Mouse (Mus musculus): ENCODE measurements around the gene Erc1. TPM values are rescaled to one million over a fixed set of nuclear protein-coding genes. Genes with fewer than 3 reads are reported as not detected.

Erc1 gene
- polyA plus RNA-seq, 1 experiment from 2014 or later, result 12.6 TPM

GRCm38 (mm10) chr6:119849348-119849709 lies 1.4 kb upstream of the Erc1 start:
- no peaks in the 10 kb centered on the region for H3K36me3 ChIP-seq (ENCODE audit: control insufficient read depth, insufficient read depth, low read length)
- no peaks in the 10 kb centered on the region for H3K27me3 ChIP-seq (ENCODE audit: control insufficient read depth, insufficient read depth, low read length)
- 72% methylated on average over 3 of the region's 3 CpGs for WGBS
- peak overlapping the region; percentile 81; the same call in 1 of the 2 replicates for H3K4me3 ChIP-seq (replicated peaks; ENCODE audit: low read length)
- H3K4me1 ChIP-seq (ENCODE audit: control insufficient read depth, insufficient read depth, low read length), result peaks cover 12% of the 10 kb centered on the region
- H3K27ac ChIP-seq (ENCODE audit: low read length), result no peak overlapping the region
- H3K9me3 ChIP-seq (replicated peaks; ENCODE audit: control insufficient read depth, low read length), result no peaks in the 10 kb centered on the region
- ATAC-seq (ENCODE audit: insufficient read depth, low FRiP score), result no peak
- H3K9ac ChIP-seq (ENCODE audit: low read length), result peak overlapping the region; percentile 31
- peak overlapping the region; percentile 76 for H3K4me2 ChIP-seq (ENCODE audit: low read depth, low read length)

- peak overlapping the region; percentile 97 for H3K27ac ChIP-seq (ENCODE audit: low read length)
- no peak for ATAC-seq (ENCODE audit: insufficient read depth, low FRiP score)
- peak overlapping the region; percentile 81 for H3K4me3 ChIP-seq (replicated peaks; ENCODE audit: low read length)
- no peaks in the 10 kb centered on the region for H3K27me3 ChIP-seq (ENCODE audit: control insufficient read depth, insufficient read depth, low read length)
- 17% methylated on average over 13 of the region's 13 CpGs for WGBS
- peak overlapping the region; percentile 76 for H3K4me2 ChIP-seq (ENCODE audit: low read depth, low read length)
- peaks cover 12% of the 10 kb centered on the region for H3K4me1 ChIP-seq (ENCODE audit: control insufficient read depth, insufficient read depth, low read length)
- no peaks in the 10 kb centered on the region for H3K36me3 ChIP-seq (ENCODE audit: control insufficient read depth, insufficient read depth, low read length)
- peak overlapping the region; percentile 90 for H3K9ac ChIP-seq (ENCODE audit: low read length)
- H3K9me3 ChIP-seq (replicated peaks; ENCODE audit: control insufficient read depth, low read length), result no peaks in the 10 kb centered on the region
These were observed 855 bp upstream of the Erc1 start for GRCm38 (mm10) chr6:119848696-119849347.

DNA sequence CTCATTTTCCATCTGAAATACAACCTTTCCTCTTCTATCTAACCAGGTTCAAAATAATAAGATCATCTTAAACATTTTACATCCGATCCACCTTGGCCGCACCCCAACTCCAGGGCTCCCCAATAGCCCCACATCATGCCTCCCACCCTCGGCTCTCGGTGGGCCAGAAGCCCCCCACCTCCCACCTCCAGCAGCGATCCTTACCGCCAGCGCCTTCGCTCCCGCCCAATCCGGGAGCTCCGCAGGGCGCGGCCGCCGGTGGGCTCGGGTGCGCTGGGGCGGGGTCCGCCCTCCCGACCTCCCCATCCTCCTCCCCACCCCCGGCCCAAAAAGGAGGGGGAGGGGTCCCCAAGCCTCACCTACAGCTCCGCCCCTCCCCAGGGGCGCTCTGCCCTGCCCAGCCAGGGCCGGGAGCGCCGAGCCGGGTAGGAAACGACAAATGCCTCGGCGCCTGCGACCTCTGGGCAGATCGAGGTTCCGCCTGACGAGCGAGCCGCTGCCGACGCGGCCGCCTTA lies 391 bp downstream of the Erc1 start:
- H3K4me3 ChIP-seq (replicated peaks; ENCODE audit: low read length), result peak overlapping the region; percentile 81
- ATAC-seq (ENCODE audit: insufficient read depth, low FRiP score), result peak; percentile 33; the same call in 1 of the 2 replicates
- no peaks in the 10 kb centered on the region for H3K9me3 ChIP-seq (replicated peaks; ENCODE audit: control insufficient read depth, low read length)
- peaks cover 12% of the 10 kb centered on the region for H3K4me1 ChIP-seq (ENCODE audit: control insufficient read depth, insufficient read depth, low read length)
- H3K27ac ChIP-seq (ENCODE audit: low read length), result peak overlapping the region; percentile 97
- WGBS, result under 1% methylated on average over 39 of the region's 40 CpGs
- H3K27me3 ChIP-seq (ENCODE audit: control insufficient read depth, insufficient read depth, low read length), result no peaks in the 10 kb centered on the region
- no peaks in the 10 kb centered on the region for H3K36me3 ChIP-seq (ENCODE audit: control insufficient read depth, insufficient read depth, low read length)
- H3K4me2 ChIP-seq (ENCODE audit: low read depth, low read length), result peak overlapping the region; percentile 76
- peak overlapping the region; percentile 90 for H3K9ac ChIP-seq (ENCODE audit: low read length)

GRCm38 (mm10) chr6:119846751-119847517 lies 1.0 kb downstream of the Erc1 start:
- H3K9me3 ChIP-seq (replicated peaks; ENCODE audit: control insufficient read depth, low read length), result no peaks in the 10 kb centered on the region
- peak overlapping the region; percentile 81 for H3K4me3 ChIP-seq (replicated peaks; ENCODE audit: low read length)
- peaks cover 12% of the 10 kb centered on the region for H3K4me1 ChIP-seq (ENCODE audit: control insufficient read depth, insufficient read depth, low read length)
- H3K27ac ChIP-seq (ENCODE audit: low read length), result no peak overlapping the region
- H3K27me3 ChIP-seq (ENCODE audit: control insufficient read depth, insufficient read depth, low read length), result no peaks in the 10 kb centered on the region
- no peak for ATAC-seq (ENCODE audit: insufficient read depth, low FRiP score)
- peak overlapping the region; percentile 76 for H3K4me2 ChIP-seq (ENCODE audit: low read depth, low read length)
- H3K9ac ChIP-seq (ENCODE audit: low read length), result peak overlapping the region; percentile 90
- H3K36me3 ChIP-seq (ENCODE audit: control insufficient read depth, insufficient read depth, low read length), result no peaks in the 10 kb centered on the region
- 20% methylated on average over 11 of the region's 11 CpGs for WGBS

- 75% methylated on average over 5 of the region's 5 CpGs for WGBS
- Histone ChIP-seq H3K27me3 (ENCODE audit: control insufficient read depth, insufficient read depth, low read length) (no peaks in the 10 kb centered on the region), H3K4me3 (replicated peaks; ENCODE audit: low read length) (no peak overlapping the region), H3K4me2 (ENCODE audit: low read depth, low read length) (no peak overlapping the region), H3K4me1 (ENCODE audit: control insufficient read depth, insufficient read depth, low read length) (no peaks in the 10 kb centered on the region), H3K9me3 (replicated peaks; ENCODE audit: control insufficient read depth, low read length) (no peaks in the 10 kb centered on the region), H3K9ac (ENCODE audit: low read length) (no peak overlapping the region), H3K36me3 (ENCODE audit: control insufficient read depth, insufficient read depth, low read length) (no peaks in the 10 kb centered on the region), H3K27ac (ENCODE audit: low read length) (no peak overlapping the region)
- no peak for ATAC-seq (ENCODE audit: insufficient read depth, low FRiP score)
These were observed 18.0 kb downstream of the Erc1 start for GRCm38 (mm10) chr6:119829951-119830350.

DNA sequence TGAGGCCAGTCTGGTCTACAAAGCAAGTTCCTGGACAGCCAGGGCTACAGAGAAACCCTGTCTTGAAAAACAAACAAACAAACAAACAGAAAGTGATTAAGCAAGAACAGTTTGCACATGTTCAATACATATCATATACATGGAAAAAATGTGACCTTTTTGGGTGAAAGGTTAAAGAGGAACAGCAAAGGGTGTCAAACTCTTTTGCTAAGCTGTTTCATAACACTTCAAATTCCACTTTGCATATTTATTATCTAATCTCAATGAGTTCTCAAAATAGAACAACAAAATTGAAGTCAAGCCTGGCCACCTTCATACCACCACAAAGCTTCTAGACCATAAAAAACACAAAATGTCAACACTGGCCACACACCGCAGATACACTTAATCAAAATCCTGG lies 19.8 kb downstream of the Erc1 start:
- Histone ChIP-seq H3K4me2 (ENCODE audit: low read depth, low read length) (no peak overlapping the region), H3K27ac (ENCODE audit: low read length) (no peak overlapping the region), H3K4me1 (ENCODE audit: control insufficient read depth, insufficient read depth, low read length) (no peaks in the 10 kb centered on the region), H3K9me3 (replicated peaks; ENCODE audit: control insufficient read depth, low read length) (no peaks in the 10 kb centered on the region), H3K27me3 (ENCODE audit: control insufficient read depth, insufficient read depth, low read length) (no peaks in the 10 kb centered on the region), H3K36me3 (ENCODE audit: control insufficient read depth, insufficient read depth, low read length) (no peaks in the 10 kb centered on the region), H3K4me3 (replicated peaks; ENCODE audit: low read length) (no peak overlapping the region), H3K9ac (ENCODE audit: low read length) (no peak overlapping the region)
- WGBS, result 92% methylated on average over 1 of the region's 1 CpGs
- no peak for ATAC-seq (ENCODE audit: insufficient read depth, low FRiP score)

DNA sequence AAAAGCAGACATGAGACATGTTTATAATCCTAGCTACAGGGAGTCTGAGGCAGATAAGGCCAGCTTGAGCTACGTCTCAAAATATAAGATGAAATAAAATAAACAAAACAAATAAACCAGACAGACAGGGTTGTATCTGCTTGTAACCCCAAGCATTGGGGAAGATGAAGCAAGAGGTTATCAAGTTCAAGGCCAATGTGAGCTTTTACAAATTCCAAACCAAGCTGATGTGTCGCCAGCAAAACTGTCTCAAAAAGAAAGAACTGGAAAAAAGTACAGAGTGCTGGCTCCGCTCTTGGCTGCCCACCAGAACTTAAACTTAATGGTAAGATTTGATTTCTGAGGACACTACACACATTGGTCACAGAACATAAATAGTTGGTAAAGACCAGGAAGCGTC lies 21.3 kb downstream of the Erc1 start:
- no peaks in the 10 kb centered on the region for H3K27me3 ChIP-seq (ENCODE audit: control insufficient read depth, insufficient read depth, low read length)
- WGBS, result 76% methylated on average over 4 of the region's 4 CpGs
- no peaks in the 10 kb centered on the region for H3K4me1 ChIP-seq (ENCODE audit: control insufficient read depth, insufficient read depth, low read length)
- no peak overlapping the region for H3K27ac ChIP-seq (ENCODE audit: low read length)
- no peak overlapping the region for H3K9ac ChIP-seq (ENCODE audit: low read length)
- no peak for ATAC-seq (ENCODE audit: insufficient read depth, low FRiP score)
- no peak overlapping the region for H3K4me3 ChIP-seq (replicated peaks; ENCODE audit: low read length)
- H3K9me3 ChIP-seq (replicated peaks; ENCODE audit: control insufficient read depth, low read length), result no peaks in the 10 kb centered on the region
- H3K4me2 ChIP-seq (ENCODE audit: low read depth, low read length), result no peak overlapping the region
- H3K36me3 ChIP-seq (ENCODE audit: control insufficient read depth, insufficient read depth, low read length), result no peaks in the 10 kb centered on the region

GRCm38 (mm10) chr6:119822216-119822615 lies 25.8 kb downstream of the Erc1 start:
- Histone ChIP-seq H3K27me3 (ENCODE audit: control insufficient read depth, insufficient read depth, low read length) (no peaks in the 10 kb centered on the region), H3K27ac (ENCODE audit: low read length) (no peak overlapping the region), H3K4me2 (ENCODE audit: low read depth, low read length) (no peak overlapping the region), H3K9ac (ENCODE audit: low read length) (no peak overlapping the region), H3K9me3 (replicated peaks; ENCODE audit: control insufficient read depth, low read length) (no peaks in the 10 kb centered on the region), H3K36me3 (ENCODE audit: control insufficient read depth, insufficient read depth, low read length) (no peaks in the 10 kb centered on the region), H3K4me1 (ENCODE audit: control insufficient read depth, insufficient read depth, low read length) (no peaks in the 10 kb centered on the region), H3K4me3 (replicated peaks; ENCODE audit: low read length) (no peak overlapping the region)
- WGBS, result 84% methylated on average over 1 of the region's 1 CpGs
- ATAC-seq (ENCODE audit: insufficient read depth, low FRiP score), result no peak

DNA sequence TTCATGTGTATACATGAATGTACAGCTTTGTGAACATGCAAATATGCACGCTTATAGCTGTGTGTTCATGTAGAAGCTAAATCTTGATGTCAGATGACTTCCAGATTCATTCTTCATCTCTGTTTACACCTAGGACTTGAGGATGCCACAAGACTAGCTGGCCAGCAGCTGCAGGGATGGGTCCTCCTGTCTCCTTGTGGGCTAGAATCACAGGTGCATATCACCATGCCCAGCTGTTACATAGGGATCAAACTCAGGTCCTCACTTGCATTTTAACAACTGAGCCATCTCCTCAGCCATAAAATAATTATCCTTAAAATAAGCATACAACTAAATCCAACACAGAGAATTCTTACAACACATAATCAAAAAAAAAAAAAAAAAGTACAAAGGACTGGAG lies 26.8 kb downstream of the Erc1 start:
- no peak overlapping the region for H3K4me2 ChIP-seq (ENCODE audit: low read depth, low read length)
- H3K4me1 ChIP-seq (ENCODE audit: control insufficient read depth, insufficient read depth, low read length), result no peaks in the 10 kb centered on the region
- H3K9ac ChIP-seq (ENCODE audit: low read length), result no peak overlapping the region
- no peaks in the 10 kb centered on the region for H3K36me3 ChIP-seq (ENCODE audit: control insufficient read depth, insufficient read depth, low read length)
- no peaks in the 10 kb centered on the region for H3K27me3 ChIP-seq (ENCODE audit: control insufficient read depth, insufficient read depth, low read length)
- 79% methylated on average over 1 of the region's 1 CpGs for WGBS
- H3K27ac ChIP-seq (ENCODE audit: low read length), result no peak overlapping the region
- no peaks in the 10 kb centered on the region for H3K9me3 ChIP-seq (replicated peaks; ENCODE audit: control insufficient read depth, low read length)
- ATAC-seq (ENCODE audit: insufficient read depth, low FRiP score), result no peak
- no peak overlapping the region for H3K4me3 ChIP-seq (replicated peaks; ENCODE audit: low read length)
